19 mouse cellular contexts compared by ENCODE assay signal in genomic region chr10:68454541-68454940, GRCm38 (mm10).
DNase-seq lines count a peak whose midpoint lies in the region; ATAC-seq and TF ChIP-seq lines count a peak whose summit lies in the region.
"Had no signal": no experiment of that assay in that cellular context is flagged by ENCODE, and none has a peak within 500 bp of the region (broad histone marks: within the 10 kb centered on the region; RNA-seq: fewer than 3 reads in every experiment).

No protein-coding gene starts in this region.

- POLR2A ChIA-PET in Patski (lab: Charles Lee): no interaction called here

- no peak for ATAC-seq in midbrain, postnatal 0 days (ENCODE audit: low FRiP score)
- ATAC-seq in midbrain, embryonic 16.5 days: no peak
- no peak for ATAC-seq in Patski
- ATAC-seq in stomach, postnatal 0 days (ENCODE audit: low FRiP score, low TSS enrichment): no peak
- ATAC-seq: forebrain, embryonic 15.5 days had no signal

- H3K4me1 ChIP-seq in kidney, adult 2 months (ENCODE audit: control insufficient read depth, insufficient read depth, low read length): no peaks in the 10 kb centered on the region
- H3K4me1 ChIP-seq in midbrain, postnatal 0 days (ENCODE audit: insufficient read depth, low read length): no peaks in the 10 kb centered on the region
- H3K4me1 ChIP-seq in midbrain, embryonic 16.5 days (ENCODE audit: control insufficient read depth, insufficient read depth, low read length): no peaks in the 10 kb centered on the region
- H3K4me1 ChIP-seq in stomach, postnatal 0 days (replicated peaks; ENCODE audit: control insufficient read depth, insufficient read depth): no peaks in the 10 kb centered on the region
- H3K4me1 ChIP-seq: heart, embryonic 12.5 days; liver, embryonic 15.5 days; neural tube, embryonic 12.5 days had no signal

- no peaks in the 10 kb centered on the region for H3K27me3 ChIP-seq in kidney, adult 2 months (replicated peaks; ENCODE audit: control insufficient read depth, insufficient read depth, low read length)
- H3K27me3 ChIP-seq in midbrain, postnatal 0 days (ENCODE audit: insufficient read depth, low read length): no peaks in the 10 kb centered on the region
- H3K27me3 ChIP-seq in midbrain, embryonic 16.5 days (ENCODE audit: control insufficient read depth, insufficient read depth, low read depth, low read length): no peaks in the 10 kb centered on the region
- H3K27me3 ChIP-seq in Patski: no peaks in the 10 kb centered on the region
- H3K27me3 ChIP-seq in stomach, postnatal 0 days (ENCODE audit: control insufficient read depth, insufficient read depth, low read length): no peaks in the 10 kb centered on the region
- H3K27me3 ChIP-seq: forebrain, embryonic 15.5 days; heart, embryonic 12.5 days; liver, embryonic 15.5 days; neural tube, embryonic 12.5 days had no signal

- H3K9me3 ChIP-seq in midbrain, postnatal 0 days (ENCODE audit: low read length): no peaks in the 10 kb centered on the region
- H3K9me3 ChIP-seq in midbrain, embryonic 16.5 days (replicated peaks; ENCODE audit: control insufficient read depth, low read length, poor library complexity, severe bottlenecking): no peaks in the 10 kb centered on the region
- no peaks in the 10 kb centered on the region for H3K9me3 ChIP-seq in stomach, postnatal 0 days (ENCODE audit: control insufficient read depth, low read length)
- H3K9me3 ChIP-seq: forebrain, embryonic 15.5 days; liver, embryonic 15.5 days; neural tube, embryonic 12.5 days had no signal

- no peak for TF ChIP-seq EP300 in stomach, postnatal 0 days (optimal IDR thresholded peaks at IDR 0.05)

- H3K4me2 ChIP-seq in midbrain, postnatal 0 days (ENCODE audit: low read depth, low read length, poor library complexity, severe bottlenecking): no peak overlapping the region
- no peak overlapping the region for H3K4me2 ChIP-seq in midbrain, embryonic 16.5 days (ENCODE audit: low read length)
- no peak overlapping the region for H3K4me2 ChIP-seq in stomach, postnatal 0 days (replicated peaks; ENCODE audit: low read depth)
- H3K4me2 ChIP-seq: forebrain, embryonic 15.5 days; heart, embryonic 12.5 days; liver, embryonic 15.5 days; neural tube, embryonic 12.5 days had no signal

- in situ Hi-C loops in Patski (cut with MboI; ENCODE audit: low pct_unique_long_range_greater_than_20kb): loop anchor here (25.0 kb wide), 1 partner anchor 292 kb away; no protein-coding TSS in a partner anchor

- no peak for DNase-seq in kidney, adult 2 months
- DNase-seq in kidney, postnatal 4 days: no peak
- no peak for DNase-seq in midbrain, postnatal 0 days (ENCODE audit: low spot score)
- no peak for DNase-seq in Patski (ENCODE audit: low read depth, low spot score)
- DNase-seq in stomach, postnatal 0 days (ENCODE audit: low spot score): no peak
- DNase-seq in cerebellum, postnatal 4 days (ENCODE audit: low spot score in 2 of 2): no peak
- no peak for DNase-seq in gastrocnemius, adult 18-20 months (ENCODE audit: low spot score)
- DNase-seq: adrenal gland, postnatal 25 days; cerebellum, adult 9-10 months; embryo, embryonic 11 days; midbrain, embryonic 14.5 days; thymus, adult 2 months had no signal

- H3K27ac ChIP-seq in kidney, adult 2 months (ENCODE audit: insufficient read depth, low read depth, low read length): no peak overlapping the region
- H3K27ac ChIP-seq in midbrain, postnatal 0 days (ENCODE audit: low read depth, low read length): no peak overlapping the region
- no peak overlapping the region for H3K27ac ChIP-seq in midbrain, embryonic 16.5 days (ENCODE audit: low read length)
- H3K27ac ChIP-seq in stomach, postnatal 0 days (replicated peaks): no peak overlapping the region
- H3K27ac ChIP-seq: forebrain, embryonic 15.5 days; kidney, postnatal 0 days; liver, embryonic 15.5 days; neural tube, embryonic 12.5 days had no signal

- H3K9ac ChIP-seq in midbrain, postnatal 0 days (replicated peaks; ENCODE audit: low read length, poor library complexity, severe bottlenecking): no peak overlapping the region
- no peak overlapping the region for H3K9ac ChIP-seq in midbrain, embryonic 16.5 days (ENCODE audit: low read depth, low read length)
- no peak overlapping the region for H3K9ac ChIP-seq in stomach, postnatal 0 days (ENCODE audit: low read length)
- H3K9ac ChIP-seq: forebrain, embryonic 15.5 days; heart, embryonic 12.5 days; liver, embryonic 15.5 days; neural tube, embryonic 12.5 days had no signal

- no peaks in the 10 kb centered on the region for H3K36me3 ChIP-seq in kidney, adult 2 months (ENCODE audit: control insufficient read depth, insufficient read depth, low read length)
- no peaks in the 10 kb centered on the region for H3K36me3 ChIP-seq in midbrain, postnatal 0 days (ENCODE audit: insufficient read depth, low read length)
- no peaks in the 10 kb centered on the region for H3K36me3 ChIP-seq in midbrain, embryonic 16.5 days (ENCODE audit: control insufficient read depth, insufficient read depth, low read length)
- H3K36me3 ChIP-seq in stomach, postnatal 0 days (ENCODE audit: control insufficient read depth, insufficient read depth, low read length): no peaks in the 10 kb centered on the region
- H3K36me3 ChIP-seq: forebrain, embryonic 15.5 days; G1E; heart, embryonic 12.5 days; liver, embryonic 15.5 days; neural tube, embryonic 12.5 days had no signal

- no peak overlapping the region for H3K4me3 ChIP-seq in kidney, adult 2 months (ENCODE audit: insufficient read depth, low read depth, low read length)
- H3K4me3 ChIP-seq in midbrain, postnatal 0 days (ENCODE audit: low read depth, low read length): no peak overlapping the region
- no peak overlapping the region for H3K4me3 ChIP-seq in midbrain, embryonic 16.5 days (ENCODE audit: low read depth, low read length)
- no peak overlapping the region for H3K4me3 ChIP-seq in stomach, postnatal 0 days (ENCODE audit: low read depth, low read length)
- H3K4me3 ChIP-seq: forebrain, embryonic 15.5 days; heart, embryonic 12.5 days; liver, embryonic 15.5 days; neural tube, embryonic 12.5 days had no signal

- CTCF ChIA-PET in Patski (lab: Charles Lee): no interaction called here

- TF ChIP-seq CTCF in kidney, adult 2 months (conservative IDR thresholded peaks at IDR 0.05; ENCODE audit: insufficient read depth, insufficient read length, low read depth, low read length): peak; percentile 45; the same call in 1 of the 2 replicates
- TF ChIP-seq CTCF in midbrain, postnatal 0 days (IDR thresholded peaks at IDR 0.05): peak; percentile 49
- peak; percentile 26 for TF ChIP-seq CTCF in Patski (IDR thresholded peaks at IDR 0.05)
- peak; percentile 39 for TF ChIP-seq CTCF in stomach, postnatal 0 days (IDR thresholded peaks at IDR 0.05; ENCODE audit: low read depth)

- no peak for TF ChIP-seq POLR2A in kidney, adult 2 months (IDR thresholded peaks at IDR 0.05; ENCODE audit: low read depth, low read length)
